Mouse (Mus musculus) heart, embryonic 15.5 days (tissue): ENCODE measurements around the gene Adra1b. TPM values are rescaled to one million over a fixed set of nuclear protein-coding genes. Genes with fewer than 3 reads are reported as not detected.

Experiments used
- ATAC-seq: fragments of 200-750 bp; cut with Nextera tagmentation; replicated peaks from 2 replicates; pipeline ENCODE4 v1.8.0; 2017; ENCODE audit warnings: low read depth, moderate TSS enrichment; ENCODE audit not compliant: insufficient number of reproducible peaks, insufficient read depth, low FRiP score
- H3K27ac ChIP-seq: fragments of 300-500 bp; sonication (generic); 2 replicates; pipeline ENCODE4 v1.5.1; 2015; ENCODE audit warnings: mild to moderate bottlenecking, inconsistent platforms
- H3K27me3 ChIP-seq: fragments of 300-500 bp; sonication (generic); 2 replicates; pipeline ENCODE4 v1.6.1; 2015; ENCODE audit warnings: inconsistent platforms
- H3K36me3 ChIP-seq: fragments of 300-500 bp; sonication (generic); 2 replicates; pipeline ENCODE4 v1.6.1; 2015; ENCODE audit warnings: mild to moderate bottlenecking, inconsistent platforms
- H3K4me1 ChIP-seq: fragments of 300-500 bp; sonication (generic); replicated peaks from 2 replicates; pipeline ENCODE4 v1.6.1; 2015; ENCODE audit warnings: inconsistent platforms
- H3K4me2 ChIP-seq: fragments of 300-500 bp; sonication (generic); 2 replicates; pipeline ENCODE4 v1.6.1; 2015; ENCODE audit warnings: inconsistent platforms, mild to moderate bottlenecking, moderate library complexity
- H3K4me3 ChIP-seq: fragments of 300-500 bp; sonication (generic); 2 replicates; pipeline ENCODE4 v1.5.1; 2015; ENCODE audit warnings: mild to moderate bottlenecking, inconsistent platforms
- H3K9ac ChIP-seq: fragments of 300-500 bp; sonication (generic); 2 replicates; pipeline ENCODE4 v1.6.1; 2015; ENCODE audit warnings: mild to moderate bottlenecking, inconsistent platforms
- H3K9me3 ChIP-seq: fragments of 300-500 bp; sonication (generic); replicated peaks from 2 replicates; pipeline ENCODE4 v1.6.1; 2016; ENCODE audit warnings: inconsistent platforms
- WGBS: fragments of 180-500 bp; shearing (Covaris S2); methylation state at CpG from one replicate; pipeline ENCODE4 v1.1.7; 2015; ENCODE audit warnings: mixed read lengths; 5-methylcytosine and 5-hydroxymethylcytosine counted together
- polyA plus RNA-seq: library from polyadenylated mRNA; unstranded; fragments of >200 nt; fragmentation: Nextera tagmentation; extraction: Ambion mirVana; gene quantifications from 2 replicates; pipeline ENCODE4 v1.2.1, GENCODE M21; 2015

The Adra1b gene
- polyA plus RNA-seq, 1 experiment from 2014 or later: 6.5 TPM

GRCm38 (mm10) chr11:43927133-43927815, 26.3 kb upstream of the Adra1b start:
- Histone ChIP-seq H3K36me3 (no peaks in the 10 kb centered on the region), H3K4me2 (no peak overlapping the region), H3K9me3 (no peaks in the 10 kb centered on the region), H3K9ac (no peak overlapping the region), H3K27me3 (no peaks in the 10 kb centered on the region), H3K4me3 (no peak overlapping the region), H3K27ac (no peak overlapping the region), H3K4me1 (0 out of 2 replicates have a peak, but pooled peaks cover 9% of the 10 kb centered on the region)
- no peak for ATAC-seq
- 75% methylated on average over 8 of the region's 8 CpGs for WGBS

- H3K27me3 ChIP-seq: no peaks in the 10 kb centered on the region
- H3K9me3 ChIP-seq: no peaks in the 10 kb centered on the region
- H3K27ac ChIP-seq: no peak overlapping the region
- no peak overlapping the region for H3K9ac ChIP-seq
- no peaks in the 10 kb centered on the region for H3K36me3 ChIP-seq
- WGBS: 57% methylated on average over 6 of the region's 6 CpGs
- no peak for ATAC-seq
- H3K4me3 ChIP-seq: no peak overlapping the region
- 0 out of 2 replicates have a peak, but pooled peaks cover 9% of the 10 kb centered on the region for H3K4me1 ChIP-seq
- no peak overlapping the region for H3K4me2 ChIP-seq
Measured at GRCm38 (mm10) chr11:43926163-43926562, 25.2 kb upstream of the Adra1b start.

- WGBS: 22% methylated on average over 6 of the region's 6 CpGs
- Histone ChIP-seq H3K27ac (0 out of 2 replicates have a peak overlapping the region, but pooled peaks have one; percentile 14), H3K9me3 (no peaks in the 10 kb centered on the region), H3K4me2 (no peak overlapping the region), H3K4me1 (0 out of 2 replicates have a peak, but pooled peaks cover 9% of the 10 kb centered on the region), H3K36me3 (no peaks in the 10 kb centered on the region), H3K4me3 (no peak overlapping the region), H3K27me3 (no peaks in the 10 kb centered on the region), H3K9ac (no peak overlapping the region)
- peak; percentile 79 for ATAC-seq
Measured at GRCm38 (mm10) chr11:43925584-43925983, 24.6 kb upstream of the Adra1b start.

- 54% methylated on average over 2 of the region's 2 CpGs for WGBS
- no peak overlapping the region for H3K27ac ChIP-seq
- no peak overlapping the region for H3K4me3 ChIP-seq
- no peaks in the 10 kb centered on the region for H3K36me3 ChIP-seq
- H3K4me1 ChIP-seq: 0 out of 2 replicates have a peak, but pooled peaks cover 9% of the 10 kb centered on the region
- no peak for ATAC-seq
- H3K9me3 ChIP-seq: no peaks in the 10 kb centered on the region
- H3K4me2 ChIP-seq: no peak overlapping the region
- H3K27me3 ChIP-seq: no peaks in the 10 kb centered on the region
- H3K9ac ChIP-seq: no peak overlapping the region
Measured at GRCm38 (mm10) chr11:43921701-43922100, 20.7 kb upstream of the Adra1b start.

GRCm38 (mm10) chr11:43919492-43920055, 18.6 kb upstream of the Adra1b start:
- H3K36me3 ChIP-seq: no peaks in the 10 kb centered on the region
- no peak overlapping the region for H3K4me3 ChIP-seq
- H3K9ac ChIP-seq: no peak overlapping the region
- H3K9me3 ChIP-seq: no peaks in the 10 kb centered on the region
- WGBS: 70% methylated on average over 7 of the region's 7 CpGs
- no peak overlapping the region for H3K4me2 ChIP-seq
- ATAC-seq: no peak
- peaks cover 5% of the 10 kb centered on the region; the same call in 1 of the 2 replicates for H3K4me1 ChIP-seq
- no peak overlapping the region for H3K27ac ChIP-seq
- no peaks in the 10 kb centered on the region for H3K27me3 ChIP-seq

- H3K4me2 ChIP-seq: no peak overlapping the region; the same call in 1 of the 2 replicates
- no peak overlapping the region for H3K9ac ChIP-seq
- H3K27me3 ChIP-seq: no peaks in the 10 kb centered on the region
- peaks cover 19% of the 10 kb centered on the region for H3K4me1 ChIP-seq
- H3K9me3 ChIP-seq: no peaks in the 10 kb centered on the region
- 27% methylated on average over 12 of the region's 12 CpGs for whole genome bisulfite sequencing
- no peaks in the 10 kb centered on the region for H3K36me3 ChIP-seq
- peak; percentile 60 for ATAC-seq
- H3K27ac ChIP-seq: peak overlapping the region; percentile 52
- H3K4me3 ChIP-seq: no peak overlapping the region
Measured at GRCm38 (mm10) chr11:43914552-43915447, 13.8 kb upstream of the Adra1b start.

- no peak overlapping the region for H3K4me3 ChIP-seq
- H3K9ac ChIP-seq: no peak overlapping the region
- no peak overlapping the region for H3K4me2 ChIP-seq
- no peak for ATAC-seq
- H3K36me3 ChIP-seq: no peaks in the 10 kb centered on the region
- H3K9me3 ChIP-seq: no peaks in the 10 kb centered on the region
- WGBS: 72% methylated on average over 16 of the region's 16 CpGs
- H3K4me1 ChIP-seq: peaks cover 19% of the 10 kb centered on the region
- no peaks in the 10 kb centered on the region for H3K27me3 ChIP-seq
- no peak overlapping the region for H3K27ac ChIP-seq
Measured at GRCm38 (mm10) chr11:43912136-43912888, 11.3 kb upstream of the Adra1b start.

GRCm38 (mm10) chr11:43911646-43912045, 10.6 kb upstream of the Adra1b start:
- WGBS: 73% methylated on average over 6 of the region's 6 CpGs
- no peak overlapping the region for H3K27ac ChIP-seq
- H3K27me3 ChIP-seq: no peaks in the 10 kb centered on the region
- ATAC-seq: no peak
- H3K9me3 ChIP-seq: no peaks in the 10 kb centered on the region
- H3K9ac ChIP-seq: no peak overlapping the region
- H3K4me1 ChIP-seq: peaks cover 19% of the 10 kb centered on the region
- no peak overlapping the region for H3K4me2 ChIP-seq
- no peaks in the 10 kb centered on the region for H3K36me3 ChIP-seq
- no peak overlapping the region for H3K4me3 ChIP-seq

- Histone ChIP-seq H3K4me2 (no peak overlapping the region), H3K9ac (no peak overlapping the region), H3K36me3 (no peaks in the 10 kb centered on the region), H3K9me3 (no peaks in the 10 kb centered on the region), H3K4me1 (no peaks in the 10 kb centered on the region), H3K27ac (no peak overlapping the region), H3K4me3 (no peak overlapping the region), H3K27me3 (no peaks in the 10 kb centered on the region)
- no peak for ATAC-seq
- 76% methylated on average over 10 of the region's 10 CpGs for WGBS
Measured at GRCm38 (mm10) chr11:43903351-43903750, 2.3 kb upstream of the Adra1b start.

- Histone ChIP-seq H3K4me3 (no peak overlapping the region), H3K9me3 (no peaks in the 10 kb centered on the region), H3K27me3 (no peaks in the 10 kb centered on the region), H3K9ac (no peak overlapping the region), H3K4me1 (no peaks in the 10 kb centered on the region), H3K27ac (no peak overlapping the region), H3K4me2 (no peak overlapping the region), H3K36me3 (no peaks in the 10 kb centered on the region)
- 92% methylated on average over 2 of the region's 2 CpGs for WGBS
- no peak for ATAC-seq
Measured at GRCm38 (mm10) chr11:43899696-43900095, 1.3 kb downstream of the Adra1b start.

GRCm38 (mm10) chr11:43895323-43895722, 5.7 kb downstream of the Adra1b start:
- no peaks in the 10 kb centered on the region for H3K36me3 ChIP-seq
- 57% methylated on average over 2 of the region's 2 CpGs for WGBS
- no peak overlapping the region for H3K9ac ChIP-seq
- no peaks in the 10 kb centered on the region for H3K9me3 ChIP-seq
- no peak overlapping the region for H3K4me2 ChIP-seq
- H3K27ac ChIP-seq: no peak overlapping the region
- no peaks in the 10 kb centered on the region for H3K27me3 ChIP-seq
- H3K4me3 ChIP-seq: no peak overlapping the region
- peaks cover 8% of the 10 kb centered on the region for H3K4me1 ChIP-seq
- no peak for ATAC-seq
